Mouse (Mus musculus) lung, postnatal 0 days (tissue): ENCODE data around the gene Cebpa. TPM values are rescaled to one million over a fixed set of nuclear protein-coding genes. Genes with fewer than 3 reads are reported as not detected.

Experiments
- ATAC-seq: fragments of 200-750 bp; cut with Nextera tagmentation; 2 replicates; pipeline ENCODE4 v1.8.0; 2017; ENCODE audit warnings: moderate library complexity
- DNase-seq: peaks from one replicate; pipeline ENCODE4 v3.0.0-alpha.2; 2016; ENCODE audit warnings: low spot score
- H3K27ac ChIP-seq: fragments of 300-500 bp; sonication (generic); 2 replicates; pipeline ENCODE4 v1.5.1; 2014; ENCODE audit warnings: antibody characterized with exemption, mild to moderate bottlenecking, low read length, mixed read lengths
- H3K27me3 ChIP-seq: fragments of 300-500 bp; sonication (generic); replicated peaks from 2 replicates; pipeline ENCODE4 v1.6.1; 2014; ENCODE audit warnings: low read length, mixed read lengths; ENCODE audit not compliant: insufficient read depth
- H3K36me3 ChIP-seq: fragments of 300-500 bp; sonication (generic); 2 replicates; pipeline ENCODE4 v1.6.1; 2014; ENCODE audit warnings: low read length, mixed read lengths; ENCODE audit not compliant: insufficient read depth
- H3K4me1 ChIP-seq: fragments of 300-500 bp; sonication (generic); 2 replicates; pipeline ENCODE4 v1.6.1; 2014; ENCODE audit warnings: antibody characterized with exemption, low read depth, low read length, mixed read lengths; ENCODE audit not compliant: insufficient read depth
- H3K4me2 ChIP-seq: fragments of 300-500 bp; sonication (generic); replicated peaks from 2 replicates; pipeline ENCODE4 v1.6.1; 2014; ENCODE audit warnings: low read depth, mild to moderate bottlenecking, low read length, moderate library complexity, mixed read lengths
- H3K4me3 ChIP-seq: fragments of 300-500 bp; sonication (generic); 2 replicates; pipeline ENCODE4 v1.5.1; 2014; ENCODE audit warnings: low read depth, low read length
- H3K9ac ChIP-seq: fragments of 300-500 bp; sonication (generic); replicated peaks from 2 replicates; pipeline ENCODE4 v1.6.1; 2014; ENCODE audit warnings: low read depth, mild to moderate bottlenecking
- H3K9me3 ChIP-seq: fragments of 300-500 bp; sonication (generic); 2 replicates; pipeline ENCODE4 v1.6.1; 2016; ENCODE audit warnings: low read length, mixed read lengths
- CTCF ChIP-seq: IDR thresholded peaks from 2 replicates; pipeline ENCODE4 v1.5.1; 2016; ENCODE audit warnings: antibody characterized with exemption, mild to moderate bottlenecking
- EP300 ChIP-seq: IDR thresholded peaks from 2 replicates; pipeline ENCODE4 v1.6.1; 2016; ENCODE audit warnings: antibody characterized with exemption, mild to moderate bottlenecking, control low read depth
- WGBS: fragments of 180-500 bp; shearing (Covaris S2); extraction: QIAGEN DNeasy Blood & Tissue Kit; methylation state at CpG from one replicate; pipeline ENCODE4 v1.1.7; 2014; 5-methylcytosine and 5-hydroxymethylcytosine counted together
- microRNA-seq: library from miRNA; unstranded; fragments of <30 nt; microRNA quantifications from one replicate; pipeline ENCODE4, GENCODE M21; 2016
- polyA plus RNA-seq: library from polyadenylated mRNA; unstranded; fragments of >200 nt; fragmentation: Nextera tagmentation; extraction: Ambion mirVana; gene quantifications from 2 replicates; pipeline ENCODE4 v1.2.1, GENCODE M21; 2015

Cebpa gene
- polyA plus RNA-seq, 1 experiment from 2014 or later = 29.8 TPM

DNA sequence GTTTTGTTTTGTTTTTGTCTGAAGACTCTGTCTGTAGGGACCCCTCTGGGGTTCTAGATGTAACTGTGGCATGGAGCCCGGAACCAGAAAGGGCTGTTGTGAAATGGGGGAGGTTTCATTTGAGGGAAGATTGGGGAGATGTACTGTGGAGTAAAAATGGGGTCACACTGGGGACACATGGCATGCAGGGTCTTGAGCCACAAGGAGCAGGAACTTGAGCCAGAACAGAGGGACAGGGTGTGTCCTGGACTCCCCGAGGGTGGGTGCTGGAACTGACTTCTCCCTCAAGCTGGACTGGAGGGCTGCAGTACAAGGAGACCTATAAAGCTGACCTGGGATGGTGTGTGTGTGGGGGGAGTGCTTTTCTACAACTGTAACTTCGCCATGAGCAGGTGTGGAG is 38.4 kb downstream of the Cebpa start:
- no peaks in the 10 kb centered on the region for H3K4me1 ChIP-seq
- peak; percentile 57 for DNase-seq
- no peaks in the 10 kb centered on the region for H3K36me3 ChIP-seq
- no peak overlapping the region for H3K4me2 ChIP-seq
- H3K27me3 ChIP-seq = no peaks in the 10 kb centered on the region
- 51% methylated on average over 3 of the region's 3 CpGs for WGBS
- no peak overlapping the region for H3K4me3 ChIP-seq
- H3K9ac ChIP-seq = no peak overlapping the region
- H3K9me3 ChIP-seq = no peaks in the 10 kb centered on the region
- H3K27ac ChIP-seq = no peak overlapping the region
- no peak for TF ChIP-seq CTCF
- no peak for TF ChIP-seq EP300
- ATAC-seq = peak; percentile 77

DNA sequence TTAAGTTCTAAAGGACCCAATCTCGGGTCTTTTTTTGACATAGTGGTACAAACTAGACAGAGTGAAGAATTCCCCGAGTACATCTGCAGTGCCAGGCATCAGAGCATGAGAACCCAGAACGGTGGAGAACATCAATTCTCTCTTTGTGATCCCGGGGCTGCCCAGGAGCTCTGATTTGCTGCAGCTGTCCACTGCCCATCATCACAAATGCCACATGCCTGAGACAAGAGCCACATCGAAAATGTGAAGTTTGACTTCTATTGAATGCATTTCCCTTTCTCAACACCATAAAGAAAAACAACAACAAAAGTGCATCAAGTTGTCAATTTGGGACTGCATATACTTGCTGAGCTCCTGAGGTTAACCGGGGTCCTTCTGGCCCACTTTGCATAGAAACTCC is 43.4 kb downstream of the Cebpa start:
- ATAC-seq (no peak), DNase-seq (no peak)
- 77% methylated on average over 6 of the region's 6 CpGs for WGBS
- H3K4me3 ChIP-seq = no peak overlapping the region
- no peaks in the 10 kb centered on the region for H3K9me3 ChIP-seq
- no peaks in the 10 kb centered on the region for H3K36me3 ChIP-seq
- no peak overlapping the region for H3K9ac ChIP-seq
- no peak overlapping the region for H3K4me2 ChIP-seq
- H3K27me3 ChIP-seq = no peaks in the 10 kb centered on the region
- H3K27ac ChIP-seq = no peak overlapping the region
- TF ChIP-seq CTCF (no peak), EP300 (no peak)
- no peaks in the 10 kb centered on the region for H3K4me1 ChIP-seq

DNA sequence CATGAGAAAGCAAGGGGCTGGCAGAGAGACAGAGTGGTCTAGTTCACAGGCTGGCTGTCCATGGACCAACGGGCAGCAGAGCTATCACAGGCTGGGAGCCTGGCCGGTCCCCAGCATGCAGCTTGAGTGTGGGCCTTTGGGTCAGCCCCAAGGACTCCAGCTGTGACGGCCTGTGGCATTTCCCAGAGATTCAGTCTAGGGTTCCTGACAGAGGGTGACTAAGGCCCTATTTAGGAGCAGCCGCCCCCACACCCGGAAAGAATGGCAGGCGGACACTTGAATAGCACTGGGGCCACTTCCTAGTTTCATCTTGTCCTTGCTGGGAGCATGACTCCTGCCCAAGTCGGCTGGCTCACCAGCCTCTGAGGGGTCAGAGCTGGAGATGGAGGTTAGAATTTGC is 44.5 kb downstream of the Cebpa start:
- H3K4me2 ChIP-seq = no peak overlapping the region

DNA sequence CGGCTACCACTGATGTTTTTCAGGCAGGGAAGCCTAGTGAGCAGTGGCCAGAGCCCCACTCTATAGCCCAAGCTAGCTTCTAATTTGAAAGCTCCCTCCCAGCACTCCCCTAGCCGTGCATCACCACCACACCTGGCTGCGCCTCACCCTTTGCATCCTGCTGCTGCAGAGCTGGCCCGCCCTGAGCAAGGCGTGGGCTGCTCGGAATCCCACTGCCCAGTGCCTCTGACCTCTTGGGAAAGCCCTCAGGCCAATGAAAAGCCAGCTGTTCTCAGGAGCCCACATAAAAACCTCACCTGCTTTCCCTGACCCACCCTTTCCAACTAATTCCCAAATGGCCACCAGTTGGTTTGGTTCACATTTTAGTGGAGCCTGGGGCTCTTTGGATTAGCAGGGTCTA is 45.0 kb downstream of the Cebpa start:
- Histone ChIP-seq H3K9me3 (no peaks in the 10 kb centered on the region), H3K4me2 (no peak overlapping the region), H3K27me3 (no peaks in the 10 kb centered on the region), H3K9ac (no peak overlapping the region), H3K4me3 (no peak overlapping the region), H3K36me3 (no peaks in the 10 kb centered on the region), H3K4me1 (no peaks in the 10 kb centered on the region), H3K27ac (no peak overlapping the region)
- TF ChIP-seq CTCF (no peak), EP300 (no peak)
- 77% methylated on average over 6 of the region's 6 CpGs for WGBS
- DNase-seq (no peak), ATAC-seq (no peak)

More for the DNA sequence above, 44.5 kb downstream of the Cebpa start:
- no peak overlapping the region for H3K4me3 ChIP-seq
- WGBS = 59% methylated on average over 7 of the region's 7 CpGs
- DNase-seq (no peak), ATAC-seq (peak; percentile 25)
- no peaks in the 10 kb centered on the region for H3K4me1 ChIP-seq
- no peaks in the 10 kb centered on the region for H3K36me3 ChIP-seq
- H3K27ac ChIP-seq = no peak overlapping the region
- TF ChIP-seq CTCF (no peak), EP300 (no peak)
- no peaks in the 10 kb centered on the region for H3K9me3 ChIP-seq
- no peak overlapping the region for H3K9ac ChIP-seq
- H3K27me3 ChIP-seq = no peaks in the 10 kb centered on the region

DNA sequence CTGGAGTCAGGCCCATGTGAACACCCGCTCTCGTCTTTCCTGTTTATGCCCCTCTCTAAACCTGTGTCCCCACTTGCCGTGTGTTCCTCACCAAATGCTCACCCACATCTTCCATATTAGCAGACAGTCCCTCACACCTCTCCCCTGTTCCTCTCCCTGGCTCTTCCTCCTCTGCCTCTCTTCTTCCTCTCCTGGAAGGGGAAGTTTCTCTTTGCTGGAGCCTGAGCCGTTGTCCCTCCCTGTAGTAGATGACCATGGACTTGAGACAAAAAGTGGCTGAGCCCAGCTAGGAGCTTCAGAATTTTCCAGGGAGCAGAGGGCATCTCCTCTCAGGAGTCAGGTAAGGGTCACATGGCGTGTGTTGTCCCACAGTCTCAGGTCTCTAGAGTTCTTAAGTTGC is 47.9 kb downstream of the Cebpa start:
- ATAC-seq (no peak), DNase-seq (no peak)
- Histone ChIP-seq H3K4me1 (no peaks in the 10 kb centered on the region), H3K9ac (no peak overlapping the region), H3K4me3 (no peak overlapping the region), H3K4me2 (no peak overlapping the region), H3K36me3 (no peaks in the 10 kb centered on the region), H3K9me3 (no peaks in the 10 kb centered on the region), H3K27me3 (no peaks in the 10 kb centered on the region), H3K27ac (no peak overlapping the region)
- TF ChIP-seq EP300 = no peak
- TF ChIP-seq CTCF = no peak
- WGBS = 75% methylated on average over 5 of the region's 5 CpGs

DNA sequence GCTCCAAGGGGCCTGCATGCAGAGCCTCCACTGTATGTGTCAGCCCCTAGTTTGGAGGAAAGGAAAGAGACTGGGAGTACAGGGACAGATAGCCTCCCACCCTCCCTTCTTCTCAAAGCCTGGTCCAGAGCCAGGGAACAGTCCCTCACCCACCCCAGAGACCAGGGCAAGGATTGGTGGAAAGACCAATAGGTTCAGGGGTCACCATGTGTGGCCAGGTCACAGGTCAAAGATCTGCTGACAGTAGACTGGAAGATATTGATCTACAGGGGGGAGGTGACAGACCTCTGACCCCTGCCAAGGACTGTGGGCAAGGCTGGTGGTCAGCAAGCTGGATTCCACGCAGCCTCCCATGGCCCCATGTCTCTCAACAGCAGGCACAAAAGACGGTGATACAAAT is 48.8 kb downstream of the Cebpa start:
- Histone ChIP-seq H3K27me3 (no peaks in the 10 kb centered on the region), H3K9ac (no peak overlapping the region), H3K4me2 (no peak overlapping the region), H3K4me1 (no peaks in the 10 kb centered on the region), H3K27ac (no peak overlapping the region), H3K36me3 (no peaks in the 10 kb centered on the region), H3K9me3 (no peaks in the 10 kb centered on the region), H3K4me3 (no peak overlapping the region)
- ATAC-seq = no peak
- TF ChIP-seq CTCF (no peak), EP300 (no peak)
- 70% methylated on average over 2 of the region's 2 CpGs for WGBS
- DNase-seq = no peak

DNA sequence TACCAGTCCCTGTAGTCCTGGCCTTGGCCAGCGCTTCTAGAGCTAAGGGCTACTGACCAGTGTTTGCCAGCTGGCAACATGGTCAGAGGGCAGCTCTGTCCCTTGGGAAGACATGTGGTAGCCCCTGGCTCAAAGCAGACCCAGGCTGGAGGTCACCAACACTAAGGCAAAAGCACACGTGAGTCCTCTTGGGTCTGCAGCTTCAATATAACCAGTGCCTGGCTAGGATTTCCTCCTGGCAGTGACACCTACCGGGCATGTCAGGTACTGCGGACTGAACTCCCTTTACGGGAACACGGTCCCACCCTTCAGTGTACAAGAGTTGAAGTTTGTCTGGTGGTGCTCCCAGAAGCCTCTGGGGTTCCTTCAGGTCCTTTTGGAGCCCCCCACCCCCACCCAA is 50.2 kb downstream of the Cebpa start:
- peak; percentile 89 for DNase-seq

More for the DNA sequence above, 50.2 kb downstream of the Cebpa start:
- ATAC-seq = peak; percentile 68
- no peak overlapping the region for H3K27ac ChIP-seq
- H3K9me3 ChIP-seq = no peaks in the 10 kb centered on the region
- no peaks in the 10 kb centered on the region for H3K36me3 ChIP-seq
- H3K9ac ChIP-seq = no peak overlapping the region
- no peaks in the 10 kb centered on the region for H3K27me3 ChIP-seq
- no peak overlapping the region for H3K4me3 ChIP-seq
- H3K4me1 ChIP-seq = no peaks in the 10 kb centered on the region
- WGBS = 14% methylated on average over 6 of the region's 6 CpGs
- no peak overlapping the region for H3K4me2 ChIP-seq
- no peak for TF ChIP-seq EP300
- peak; percentile 97 for TF ChIP-seq CTCF

Small RNA genes lying within 50 kb of the gene (microRNA-seq; reads per million reads assigned to microRNA genes)
- gene Gm25033 = not detected

Other genes with a start within 250 kb of the Cebpa start
- gene Pepd, start 206.9 kb upstream of the Cebpa start, polyA plus RNA-seq = 44.5 and 54.8 TPM in 2 replicates
- gene Cebpg, start 62.7 kb upstream of the Cebpa start, polyA plus RNA-seq = 46.7 and 47.4 TPM in 2 replicates
- gene Slc7a10, start 67.1 kb downstream of the Cebpa start, polyA plus RNA-seq = 20.1 and 21.7 TPM in 2 replicates
- 6.6 and 8.5 TPM in 2 replicates for gene Lrp3, start 96.2 kb downstream of the Cebpa start, polyA plus RNA-seq
- gene Gpatch1, start 199.1 kb downstream of the Cebpa start, polyA plus RNA-seq = 12.9 and 13.6 TPM in 2 replicates
- 4.6 and 5.5 TPM in 2 replicates for gene Rhpn2, start 214.9 kb downstream of the Cebpa start, polyA plus RNA-seq